Comparison of ENCODE assay signal across 3 mouse cellular contexts in genomic region chr7:106240484-106241275, GRCm38 (mm10). TPM values are rescaled to one million over a fixed set of nuclear protein-coding genes. Genes with fewer than 3 reads are reported as not detected.
"Had no signal": no experiment of that assay in that cellular context is flagged by ENCODE, and none has a peak within 500 bp of the region (broad histone marks: within the 10 kb centered on the region; RNA-seq: fewer than 3 reads in every experiment).

No protein-coding gene starts in this region.

RNA-seq across cellular contexts. Expression of gene Gvin1, which starts 25.6 kb away (rescaled TPM):
- polyA plus RNA-seq: embryonic facial prominence, embryonic 11.5 days; erythroblast, embryonic 14.5 days; forebrain, postnatal 0 days had no signal
